Mouse (Mus musculus) thymus, adult 2 months (tissue): ENCODE results near the gene Sept11.

Experiments
- CTCF ChIP-seq: fragments of 200-500 bp; IDR thresholded peaks from 2 replicates; pipeline ENCODE4 v1.5.1; 2012; ENCODE audit warnings: mild to moderate bottlenecking, control low read depth, low read length, moderate library complexity, borderline replicate concordance; ENCODE audit not compliant: control insufficient read depth, poor library complexity, insufficient read depth; ENCODE audit errors: extremely low read depth
- POLR2A ChIP-seq: fragments of 200-500 bp; IDR thresholded peaks from 2 replicates; pipeline ENCODE4 v1.6.1; 2012; ENCODE audit warnings: mild to moderate bottlenecking, low read length, control low read depth, moderate library complexity; ENCODE audit not compliant: control insufficient read depth, poor library complexity, insufficient read depth; ENCODE audit errors: extremely low read depth

DNA sequence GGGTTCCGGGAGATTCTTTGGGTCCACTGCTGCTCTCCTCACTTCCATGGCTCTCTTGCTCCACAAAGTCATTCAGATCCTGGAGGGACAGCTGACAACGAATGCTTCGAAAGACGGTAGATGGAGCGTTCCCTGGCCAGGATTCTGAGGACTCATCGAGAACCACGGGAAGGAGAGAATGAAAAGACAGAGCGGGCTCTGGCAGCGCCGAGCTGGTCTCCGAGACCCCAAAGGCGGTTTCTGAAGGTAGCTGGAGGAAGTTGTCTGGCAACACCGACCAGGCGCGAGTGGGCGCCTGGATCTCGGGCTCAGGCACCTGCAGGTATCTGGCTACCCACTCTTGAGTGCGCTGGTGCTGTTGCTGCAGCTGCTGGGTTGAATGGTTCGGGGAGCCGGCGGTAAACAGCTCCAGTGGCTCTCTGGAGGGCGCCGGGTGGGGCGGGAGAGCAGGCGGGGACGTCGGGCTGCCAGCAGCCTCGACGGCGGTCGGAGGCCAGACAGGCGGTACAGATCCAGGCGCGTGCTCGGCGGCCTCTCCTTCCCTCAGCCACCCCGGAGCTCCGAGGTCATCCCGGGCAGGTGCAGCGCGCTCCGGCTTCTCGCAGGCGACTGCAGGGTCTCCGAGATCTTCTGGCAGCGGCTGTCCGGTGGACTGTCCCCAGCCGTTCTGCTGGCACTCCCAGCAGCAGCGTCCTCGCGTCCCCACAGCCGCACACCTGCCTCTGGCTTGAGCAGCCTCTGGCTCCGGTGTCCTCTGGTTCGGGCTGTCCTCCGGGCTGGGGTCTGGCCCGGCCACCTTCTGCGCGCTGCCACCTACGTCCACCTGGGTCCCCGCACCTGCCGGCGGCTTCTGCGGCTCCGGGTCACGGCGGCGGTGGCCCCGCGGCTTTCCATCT, 49.3 kb upstream of the Sept11 start:
- TF ChIP-seq POLR2A = no peak
- no peak for TF ChIP-seq CTCF
